Comparison of ENCODE assay signal across 21 mouse cellular contexts in the genomic region with DNA sequence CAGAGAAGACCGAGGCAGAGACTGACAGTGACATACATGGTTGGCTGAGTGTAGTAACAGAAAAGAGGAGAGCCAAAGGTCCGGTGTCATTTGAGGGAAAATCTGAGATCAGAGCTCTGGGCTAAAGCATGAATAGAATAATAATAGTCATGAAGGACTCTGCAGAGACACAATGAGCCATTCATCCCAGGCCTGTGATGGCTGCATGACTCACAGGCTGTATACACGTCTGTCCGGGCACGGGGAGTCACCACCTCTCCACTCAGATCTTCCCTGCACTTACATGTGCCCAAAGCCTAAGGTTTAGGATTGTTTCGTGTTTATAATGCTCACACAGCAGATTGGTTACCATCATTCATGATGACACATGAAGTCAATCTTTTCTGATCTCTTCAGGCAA.
DNase-seq lines count a peak whose midpoint lies in the region; ATAC-seq and TF ChIP-seq lines count a peak whose summit lies in the region.
"Had no signal": no experiment of that assay in that cellular context is flagged by ENCODE, and none has a peak within 500 bp of the region (broad histone marks: within the 10 kb centered on the region; RNA-seq: fewer than 3 reads in every experiment).

No protein-coding gene starts in this region.

- intact Hi-C loops in gastrocnemius, postnatal 36 days (cut with DNase I), result no loop called here

- H3K9ac ChIP-seq in kidney, embryonic 14.5 days (ENCODE audit: low read depth, low read length), result no peak overlapping the region
- H3K9ac ChIP-seq: hindbrain, embryonic 12.5 days; kidney, embryonic 15.5 days; limb, embryonic 15.5 days; midbrain, embryonic 12.5 days; neural tube, embryonic 12.5 days had no signal

- in situ Hi-C loops in Patski (cut with MboI; ENCODE audit: low pct_unique_long_range_greater_than_20kb), result loop anchor here (5.0 kb wide), 1 partner anchor 58 kb away; no protein-coding TSS in a partner anchor

- no peaks in the 10 kb centered on the region for H3K36me3 ChIP-seq in macrophage (ENCODE audit: inconsistent target)
- H3K36me3 ChIP-seq in kidney, embryonic 14.5 days (ENCODE audit: control insufficient read depth, insufficient read depth, low read length), result no peaks in the 10 kb centered on the region
- H3K36me3 ChIP-seq: heart, embryonic 10.5 days; hindbrain, embryonic 12.5 days; kidney, embryonic 15.5 days; limb, embryonic 15.5 days; midbrain, embryonic 12.5 days; neural tube, embryonic 12.5 days had no signal

- ATAC-seq in Patski, result peak; percentile 74
- ATAC-seq in kidney, embryonic 14.5 days (ENCODE audit: low FRiP score, low TSS enrichment), result no peak
- ATAC-seq: lung, postnatal 0 days had no signal

- H3K4me2 ChIP-seq in kidney, embryonic 14.5 days (replicated peaks; ENCODE audit: low read depth, low read length), result no peak overlapping the region
- H3K4me2 ChIP-seq: hindbrain, embryonic 12.5 days; kidney, embryonic 15.5 days; limb, embryonic 15.5 days; midbrain, embryonic 12.5 days; neural tube, embryonic 12.5 days had no signal

- no peak overlapping the region for H3K27ac ChIP-seq in layer of hippocampus, adult 2 months
- peak overlapping the region; percentile 100 for H3K27ac ChIP-seq in macrophage
- H3K27ac ChIP-seq in kidney, embryonic 14.5 days (ENCODE audit: low read depth, low read length), result no peak overlapping the region
- H3K27ac ChIP-seq: heart, embryonic 10.5 days; hindbrain, embryonic 12.5 days; kidney, embryonic 15.5 days; limb, embryonic 15.5 days; midbrain, embryonic 12.5 days; neural tube, embryonic 12.5 days had no signal

- peak; percentile 33 to 47 for DNase-seq in adrenal gland, adult (ENCODE audit: inconsistent age in 2 of 2, low spot score in 1 of 2)
- no peak for DNase-seq in adrenal gland, postnatal 4 days (ENCODE audit: low spot score in 2 of 2)
- DNase-seq in layer of hippocampus, adult 11-12 months (ENCODE audit: low spot score), result peak; percentile 32
- no peak for DNase-seq in layer of hippocampus, adult 2 months (ENCODE audit: low spot score in 2 of 2)
- DNase-seq in Patski (ENCODE audit: low read depth, low spot score), result no peak
- DNase-seq in gastrocnemius, postnatal 36 days, result no peak
- DNase-seq: cerebellum, adult 11 months; cerebellum, postnatal 14 days; embryo, embryonic 11 days; gastrocnemius, postnatal 25 days; kidney, postnatal 4 days; thymus, adult 18-20 months had no signal

- H3K27me3 ChIP-seq in Patski, result no peaks in the 10 kb centered on the region
- no peaks in the 10 kb centered on the region for H3K27me3 ChIP-seq in kidney, embryonic 14.5 days (ENCODE audit: control insufficient read depth, insufficient read depth, low read length)
- H3K27me3 ChIP-seq: hindbrain, embryonic 12.5 days; kidney, embryonic 15.5 days; limb, embryonic 15.5 days; midbrain, embryonic 12.5 days; neural tube, embryonic 12.5 days had no signal

- no peaks in the 10 kb centered on the region for H3K4me1 ChIP-seq in kidney, embryonic 14.5 days (ENCODE audit: control insufficient read depth, insufficient read depth, low read length)
- H3K4me1 ChIP-seq: heart, embryonic 10.5 days; kidney, embryonic 15.5 days; midbrain, embryonic 12.5 days; neural tube, embryonic 12.5 days had no signal

- CTCF ChIA-PET in Patski (lab: Charles Lee), result interaction anchor here (1.5 kb wide), 1 partner anchor 14 kb away, joined by 3 read pairs; no protein-coding TSS in a partner anchor

- POLR2A ChIA-PET in Patski (lab: Charles Lee), result no interaction called here

- no peaks in the 10 kb centered on the region for H3K9me3 ChIP-seq in kidney, embryonic 14.5 days (ENCODE audit: control insufficient read depth, low read length)
- H3K9me3 ChIP-seq: heart, embryonic 10.5 days; hindbrain, embryonic 12.5 days; kidney, embryonic 15.5 days; limb, embryonic 15.5 days; midbrain, embryonic 12.5 days; neural tube, embryonic 12.5 days had no signal

- no peak for TF ChIP-seq CTCF in layer of hippocampus, adult 2 months (conservative IDR thresholded peaks at IDR 0.05)
- no peak for TF ChIP-seq CTCF in Patski (IDR thresholded peaks at IDR 0.05)

- no peaks in the 10 kb centered on the region for H3K79me2 ChIP-seq in macrophage (ENCODE audit: inconsistent target)

- 80% methylated on average over 6 of the region's 6 CpGs for WGBS in macrophage (ENCODE audit: missing documents)
- 68% methylated on average over 6 of the region's 6 CpGs for WGBS in kidney, embryonic 14.5 days

- no peak overlapping the region for H3K4me3 ChIP-seq in layer of hippocampus, adult 2 months
- H3K4me3 ChIP-seq in macrophage (ENCODE audit: inconsistent target), result no peak overlapping the region
- H3K4me3 ChIP-seq in kidney, embryonic 14.5 days (ENCODE audit: low read length), result no peak overlapping the region
- H3K4me3 ChIP-seq: heart, embryonic 10.5 days; hindbrain, embryonic 12.5 days; kidney, embryonic 15.5 days; limb, embryonic 15.5 days; midbrain, embryonic 12.5 days; neural tube, embryonic 12.5 days had no signal

Comparison
In these comparisons a context has a peak if more than half of its experiments do, and no peak if none do; other contexts are left out.
1. DNase-seq: peak in adrenal gland, adult (2 of 2) and layer of hippocampus, adult 11-12 months (single experiment); none in adrenal gland, postnatal 4 days (0 of 2), layer of hippocampus, adult 2 months (0 of 2), Patski (single experiment) and gastrocnemius, postnatal 36 days (0 of 2).